Mouse (Mus musculus): ENCODE measurements around the gene Il11. TPM values are rescaled to one million over a fixed set of nuclear protein-coding genes. Genes with fewer than 3 reads are reported as not detected.

Il11 gene
- polyA plus RNA-seq, 1 experiment from 2014 or later = not detected

DNA sequence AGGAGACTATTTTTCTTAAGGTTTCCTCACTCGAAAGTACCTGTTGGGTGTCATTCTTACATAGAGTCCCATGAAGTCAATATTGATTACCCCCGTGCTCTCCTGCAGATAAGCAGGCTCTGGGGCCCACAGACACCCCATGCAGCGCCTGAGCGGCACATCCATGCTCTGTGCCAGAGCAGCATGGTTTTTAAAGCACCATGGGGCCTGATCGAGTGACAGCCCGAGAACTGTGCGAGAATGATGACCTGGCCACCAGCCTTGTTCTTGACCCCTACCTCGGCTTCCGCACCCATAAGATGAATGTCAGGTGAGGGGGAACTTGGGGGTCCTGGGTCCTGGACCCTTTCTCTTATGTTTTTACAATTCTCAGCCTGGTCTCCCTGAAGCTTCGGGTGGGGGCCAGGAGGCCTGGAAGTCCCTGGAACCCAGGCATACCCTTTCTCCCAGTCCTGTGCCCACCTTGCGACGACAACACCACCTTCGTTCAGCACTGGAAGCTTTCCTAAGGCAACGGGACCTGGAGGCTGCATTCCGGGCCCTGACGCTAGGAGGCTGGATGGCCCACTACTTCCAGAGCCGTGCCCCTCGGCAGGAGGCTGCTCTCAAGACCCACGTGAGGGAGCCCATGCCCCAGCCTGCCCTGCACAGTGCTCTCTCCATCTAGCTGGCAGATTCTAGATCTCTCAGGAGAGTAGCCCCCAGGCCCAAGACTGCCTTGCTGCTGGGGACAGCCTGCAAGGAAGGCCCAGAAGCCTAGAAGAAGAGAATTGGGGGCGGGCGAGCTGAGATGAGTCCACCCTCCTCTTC is 40.8 kb downstream of the Il11 start:
- Histone ChIP-seq H3K4me2 (peak overlapping the region; percentile 86), H3K27me3 (ENCODE audit: insufficient read depth, low read length) (no peaks in the 10 kb centered on the region), H3K27ac (ENCODE audit: low read depth) (peak overlapping the region; percentile 66; the same call in 1 of the 2 replicates), H3K36me3 (ENCODE audit: insufficient read depth) (peaks cover 36% of the 10 kb centered on the region), H3K4me3 (ENCODE audit: low read depth, low read length) (peak overlapping the region; percentile 54), H3K9ac (peak overlapping the region; percentile 15; the same call in 1 of the 2 replicates), H3K9me3 (ENCODE audit: low read depth, low read length) (no peaks in the 10 kb centered on the region), H3K4me1 (ENCODE audit: insufficient read depth) (peaks cover 5% of the 10 kb centered on the region; the same call in 1 of the 2 replicates)
- WGBS = 72% methylated on average over 21 of the region's 21 CpGs
- ATAC-seq (ENCODE audit: insufficient read depth) = no peak
- DNase-seq = no peak
- no peak for TF ChIP-seq CTCF (IDR thresholded peaks at IDR 0.05; ENCODE audit: low read depth)

DNA sequence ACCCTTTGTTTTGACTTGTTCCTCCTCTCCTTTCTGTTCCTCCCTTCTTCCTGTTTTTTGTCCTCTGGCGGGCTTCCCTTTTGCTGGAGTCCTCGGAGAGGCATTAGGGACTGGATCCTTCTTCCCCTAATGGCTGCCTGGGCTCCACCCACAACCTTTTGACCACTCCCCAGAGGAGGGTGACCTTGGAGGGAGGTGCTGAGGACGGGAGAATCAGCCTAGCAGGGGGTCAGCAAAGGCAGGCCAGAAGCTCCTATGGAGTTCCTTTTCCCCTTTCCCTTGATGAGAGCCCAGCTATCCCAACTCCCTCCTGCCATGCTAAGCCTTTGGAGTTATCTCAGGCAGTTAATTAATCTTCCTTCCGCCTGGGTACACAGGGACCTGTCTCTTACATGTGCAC is 41.5 kb downstream of the Il11 start:
- H3K4me2 ChIP-seq = peak overlapping the region; percentile 86
- H3K27ac ChIP-seq (ENCODE audit: low read depth) = peak overlapping the region; percentile 66
- DNase-seq = peak; percentile 64
- H3K9me3 ChIP-seq (ENCODE audit: low read depth, low read length) = no peaks in the 10 kb centered on the region
- no peak for TF ChIP-seq CTCF (IDR thresholded peaks at IDR 0.05; ENCODE audit: low read depth)
- peak overlapping the region; percentile 59 for H3K9ac ChIP-seq
- H3K4me1 ChIP-seq (ENCODE audit: insufficient read depth) = peaks cover 5% of the 10 kb centered on the region; the same call in 1 of the 2 replicates
- H3K4me3 ChIP-seq (ENCODE audit: low read depth, low read length) = peak overlapping the region; percentile 54
- 7% methylated on average over 4 of the region's 4 CpGs for WGBS
- no peaks in the 10 kb centered on the region for H3K27me3 ChIP-seq (ENCODE audit: insufficient read depth, low read length)
- peaks cover 28% of the 10 kb centered on the region for H3K36me3 ChIP-seq (ENCODE audit: insufficient read depth)
- no peak for ATAC-seq (ENCODE audit: insufficient read depth)

DNA sequence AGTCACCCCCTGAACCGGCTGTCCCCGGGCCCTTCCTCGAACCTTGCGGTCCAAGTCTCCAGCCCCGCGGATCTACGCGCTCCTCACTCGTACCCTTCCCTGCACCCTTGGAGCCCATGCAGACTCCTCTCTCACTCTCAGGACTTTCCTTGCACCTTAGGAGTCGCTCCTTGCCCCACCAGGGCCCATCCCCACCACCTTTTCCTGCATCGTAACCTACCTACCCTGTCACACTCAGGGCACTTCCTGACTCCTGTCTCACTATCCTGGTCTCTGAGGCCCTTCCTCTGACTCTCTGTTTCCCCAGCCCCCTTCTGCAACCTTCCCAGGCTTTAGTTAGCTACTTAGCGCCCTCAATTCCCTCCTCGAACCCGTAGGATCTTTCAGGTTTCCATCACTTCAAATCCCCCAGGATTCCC is 42.3 kb downstream of the Il11 start:
- peak; percentile 29 for DNase-seq

DNA sequence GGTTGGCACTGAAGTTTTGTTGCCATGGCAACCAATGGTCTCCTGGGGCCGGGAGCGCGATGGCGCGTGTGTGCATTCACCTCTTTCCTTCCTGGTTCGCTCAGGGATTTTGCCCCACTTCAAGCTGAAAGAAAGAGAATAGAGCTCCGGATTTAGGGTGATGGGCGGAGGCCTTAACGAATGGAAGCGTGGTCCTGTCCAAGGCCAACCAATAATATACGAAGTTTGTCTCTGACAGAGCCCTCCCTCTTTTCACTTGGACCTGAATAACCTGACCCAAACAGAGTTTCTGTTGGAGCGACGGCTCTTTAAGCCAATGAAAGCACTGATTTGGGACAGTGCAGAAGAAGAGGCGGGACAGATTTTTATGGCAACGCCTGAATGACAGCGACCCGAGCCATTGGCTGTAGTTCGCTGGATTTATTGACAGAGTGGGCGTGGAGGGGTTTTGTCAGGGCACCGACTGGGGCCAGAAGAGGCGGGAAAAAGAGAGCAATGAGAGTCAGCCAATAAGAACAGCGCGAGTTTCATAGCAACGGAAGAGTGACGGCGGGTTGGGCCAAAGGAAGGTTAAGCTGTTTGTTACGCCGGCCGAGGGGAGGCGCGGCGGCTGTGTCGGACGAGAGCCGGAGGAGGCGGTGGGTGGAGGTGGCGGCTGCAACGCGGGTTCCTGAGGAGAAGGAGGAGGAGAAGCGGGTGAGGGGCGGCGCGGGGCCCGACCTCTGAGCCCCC is 42.9 kb downstream of the Il11 start, which contains the start of gene Kmt5c:
Kmt5c (plus strand) TSS at position 572 of the 732 bp plus-strand sequence.
- H3K27ac ChIP-seq (ENCODE audit: low read depth) = peak within 1 kb of the TSS; percentile 66
- TF ChIP-seq CTCF (IDR thresholded peaks at IDR 0.05; ENCODE audit: low read depth) = peak; percentile 46
- peaks cover 5% of the 10 kb centered on the region; the same call in 1 of the 2 replicates for H3K4me1 ChIP-seq (ENCODE audit: insufficient read depth)
- WGBS = under 1% methylated on average over 42 of the region's 44 CpGs
- H3K9me3 ChIP-seq (ENCODE audit: low read depth, low read length) = no peaks in the 10 kb centered on the region
- peak within 1 kb of the TSS; percentile 86 for H3K4me2 ChIP-seq
- H3K36me3 ChIP-seq (ENCODE audit: insufficient read depth) = peaks cover 22% of the 10 kb centered on the region
- H3K9ac ChIP-seq = peak within 1 kb of the TSS; percentile 59
- peak within 1 kb of the TSS; percentile 54 for H3K4me3 ChIP-seq (ENCODE audit: low read depth, low read length)
- ATAC-seq (ENCODE audit: insufficient read depth) (peak; percentile 97), DNase-seq (peak; percentile 100)
- H3K27me3 ChIP-seq (ENCODE audit: insufficient read depth, low read length) = no peaks in the 10 kb centered on the region

More for the DNA sequence above, 42.3 kb downstream of the Il11 start:
- Histone ChIP-seq H3K27me3 (ENCODE audit: insufficient read depth, low read length) (no peaks in the 10 kb centered on the region), H3K4me1 (ENCODE audit: insufficient read depth) (peaks cover 5% of the 10 kb centered on the region; the same call in 1 of the 2 replicates), H3K9ac (peak overlapping the region; percentile 59), H3K9me3 (ENCODE audit: low read depth, low read length) (no peaks in the 10 kb centered on the region), H3K27ac (ENCODE audit: low read depth) (peak overlapping the region; percentile 66), H3K4me3 (ENCODE audit: low read depth, low read length) (peak overlapping the region; percentile 54), H3K36me3 (ENCODE audit: insufficient read depth) (peaks cover 24% of the 10 kb centered on the region), H3K4me2 (peak overlapping the region; percentile 86)
- TF ChIP-seq CTCF (IDR thresholded peaks at IDR 0.05; ENCODE audit: low read depth) = no peak
- ATAC-seq (ENCODE audit: insufficient read depth) = peak; percentile 36
- WGBS = 0% methylated on average over 14 of the region's 14 CpGs

DNA sequence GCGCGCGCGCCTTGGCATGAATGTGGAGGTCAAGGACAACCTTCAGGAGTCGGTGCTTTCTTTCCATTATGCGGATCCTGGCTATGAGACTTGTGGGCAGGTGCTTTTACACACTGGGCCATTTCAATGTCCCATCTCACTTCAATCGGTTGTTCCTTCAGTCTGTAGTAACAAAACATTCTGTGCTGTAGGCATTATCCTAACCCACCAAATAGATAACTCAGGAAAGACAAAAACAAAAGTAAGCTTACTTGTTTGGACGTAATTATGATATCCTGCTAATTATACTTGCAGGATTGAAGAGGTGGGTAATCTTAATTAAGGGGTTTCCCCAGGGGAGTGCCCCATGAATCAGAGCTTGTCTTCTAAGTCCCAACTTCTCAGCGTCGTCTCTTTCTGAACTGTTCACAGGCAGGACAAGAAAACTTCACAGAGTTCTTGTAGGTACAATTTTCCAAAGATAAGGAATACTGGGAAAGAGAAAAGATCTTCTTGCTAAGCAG is 43.6 kb downstream of the Il11 start:
- peaks cover 16% of the 10 kb centered on the region for H3K36me3 ChIP-seq (ENCODE audit: insufficient read depth)
- no peaks in the 10 kb centered on the region for H3K9me3 ChIP-seq (ENCODE audit: low read depth, low read length)
- H3K27me3 ChIP-seq (ENCODE audit: insufficient read depth, low read length) = no peaks in the 10 kb centered on the region
- peak overlapping the region; percentile 27 for H3K4me3 ChIP-seq (ENCODE audit: low read depth, low read length)
- no peak for TF ChIP-seq CTCF (IDR thresholded peaks at IDR 0.05; ENCODE audit: low read depth)
- H3K4me2 ChIP-seq = peak overlapping the region; percentile 60
- no peak overlapping the region for H3K9ac ChIP-seq
- DNase-seq (no peak), ATAC-seq (ENCODE audit: insufficient read depth) (no peak)
- peak overlapping the region; percentile 19; the same call in 1 of the 2 replicates for H3K27ac ChIP-seq (ENCODE audit: low read depth)
- H3K4me1 ChIP-seq (ENCODE audit: insufficient read depth) = peaks cover 5% of the 10 kb centered on the region; the same call in 1 of the 2 replicates
- WGBS = 47% methylated on average over 10 of the region's 10 CpGs

DNA sequence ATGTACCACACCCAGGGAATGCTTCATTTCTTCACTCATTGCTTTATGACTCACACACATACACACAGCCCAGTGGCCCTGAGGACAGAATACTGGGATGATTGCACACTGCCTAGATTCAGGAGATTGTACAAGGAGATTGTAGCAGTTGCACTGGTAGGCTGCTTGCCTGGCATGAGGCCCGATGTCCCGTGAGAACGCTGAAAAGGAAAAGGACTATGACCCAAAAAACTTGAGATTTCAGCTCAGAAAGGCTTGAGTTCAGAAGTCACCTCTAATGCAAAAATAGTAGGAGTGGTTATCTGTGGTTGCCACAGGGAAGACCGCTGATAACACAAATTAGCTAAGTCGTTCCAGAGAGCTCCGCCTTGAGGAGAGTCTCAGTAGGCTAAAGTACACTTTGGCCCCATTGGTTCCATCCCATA is 49.7 kb downstream of the Il11 start:
- Histone ChIP-seq H3K27me3 (ENCODE audit: insufficient read depth, low read length) (no peaks in the 10 kb centered on the region), H3K4me2 (no peak overlapping the region), H3K4me3 (ENCODE audit: low read depth, low read length) (no peak overlapping the region), H3K36me3 (ENCODE audit: insufficient read depth) (no peaks in the 10 kb centered on the region), H3K9ac (no peak overlapping the region), H3K4me1 (ENCODE audit: insufficient read depth) (no peaks in the 10 kb centered on the region), H3K9me3 (ENCODE audit: low read depth, low read length) (no peaks in the 10 kb centered on the region), H3K27ac (ENCODE audit: low read depth) (no peak overlapping the region)
- no peak for DNase-seq
- 49% methylated on average over 6 of the region's 6 CpGs for WGBS
- TF ChIP-seq CTCF (IDR thresholded peaks at IDR 0.05; ENCODE audit: low read depth) = no peak
- ATAC-seq (ENCODE audit: insufficient read depth) = no peak

Measured in lung, embryonic 14.5 days (tissue).